Mouse (Mus musculus) spleen, adult 2 months (tissue): ENCODE measurements around the gene Tcte2.

Experiments
- CTCF ChIP-seq: fragments of 200-500 bp; IDR thresholded peaks from 2 replicates; pipeline ENCODE4 v1.5.1; 2011; ENCODE audit warnings: mild to moderate bottlenecking, inconsistent platforms; ENCODE audit not compliant: insufficient read depth, insufficient read length, insufficient replicate concordance; ENCODE audit errors: extremely low read depth
- POLR2A ChIP-seq: fragments of 200-500 bp; IDR thresholded peaks from 2 replicates; pipeline ENCODE4 v1.6.1; 2011; ENCODE audit warnings: low read depth, low read length, inconsistent platforms

DNA sequence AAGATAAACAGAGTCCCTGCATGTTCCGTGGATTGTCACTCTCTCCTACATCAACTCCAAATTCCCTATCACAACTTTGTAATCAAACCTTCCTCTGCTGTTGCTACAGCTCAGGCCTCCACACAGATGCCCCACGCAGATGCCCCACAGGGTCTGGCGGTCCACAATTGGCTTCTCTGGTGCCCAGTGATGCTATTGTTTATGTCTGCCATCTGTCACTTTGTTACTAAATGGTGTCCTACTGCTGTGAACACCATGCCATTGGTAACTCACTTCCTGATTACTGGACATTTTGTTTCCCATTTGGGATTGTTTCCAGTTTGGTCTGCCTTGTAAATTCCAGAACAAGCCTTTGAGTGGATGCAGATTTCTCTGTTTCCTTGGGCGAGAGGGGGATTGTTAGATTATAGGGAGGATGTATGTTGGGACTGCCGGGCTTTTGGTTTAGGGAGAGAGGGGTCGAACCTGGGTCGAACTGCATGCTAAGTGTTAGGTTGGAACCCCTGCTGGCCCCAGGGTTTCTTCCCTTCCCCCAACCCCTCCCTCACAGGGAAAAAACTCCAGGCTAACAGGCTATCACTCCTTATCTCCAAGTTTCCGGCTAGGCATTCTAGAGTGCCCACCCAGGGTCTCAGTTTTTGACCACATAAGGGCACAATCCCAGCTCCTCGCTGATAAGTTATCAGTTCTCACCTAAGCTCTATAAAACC lies 57.9 kb downstream of the Tcte2 start:
- TF ChIP-seq CTCF = no peak
- TF ChIP-seq POLR2A = no peak
